Mouse (Mus musculus): Measurements from ENCODE around the gene Cfdp1. TPM values are rescaled to one million over a fixed set of nuclear protein-coding genes. Genes with fewer than 3 reads are reported as not detected.

Gene Cfdp1
- polyA plus RNA-seq, 1 experiment from 2014 or later: 217 TPM

DNA sequence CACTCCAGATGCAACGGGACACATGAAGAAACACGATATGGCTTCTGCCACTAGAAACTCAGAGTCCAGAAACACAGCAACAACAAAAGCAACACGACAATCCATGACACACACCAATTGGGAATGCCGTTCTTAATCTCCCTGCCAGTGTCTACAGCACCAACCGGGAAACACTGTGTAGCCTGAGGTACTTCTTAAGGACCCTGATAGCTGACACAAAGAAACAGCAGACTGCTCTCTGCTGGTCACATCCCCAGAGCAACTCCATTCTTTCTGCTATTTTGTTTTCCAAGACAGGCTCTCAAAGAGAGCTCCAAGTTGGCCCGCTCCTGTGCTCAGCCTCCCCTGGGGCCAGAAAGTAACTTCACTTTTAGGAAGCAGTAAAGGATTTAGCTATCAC lies 20.1 kb downstream of the Cfdp1 start:
- Histone ChIP-seq H3K9me3 (no peaks in the 10 kb centered on the region), H3K27me3 (ENCODE audit: insufficient read depth, poor library complexity, severe bottlenecking) (no peaks in the 10 kb centered on the region), H3K4me3 (no peak overlapping the region), H3K36me3 (peaks cover 59% of the 10 kb centered on the region), H3K27ac (no peak overlapping the region), H3K4me1 (0 out of 2 replicates have a peak, but pooled peaks cover 6% of the 10 kb centered on the region)
- 52% methylated on average over 6 of the region's 6 CpGs for WGBS
- no peak for DNase-seq (ENCODE audit: low spot score)

DNA sequence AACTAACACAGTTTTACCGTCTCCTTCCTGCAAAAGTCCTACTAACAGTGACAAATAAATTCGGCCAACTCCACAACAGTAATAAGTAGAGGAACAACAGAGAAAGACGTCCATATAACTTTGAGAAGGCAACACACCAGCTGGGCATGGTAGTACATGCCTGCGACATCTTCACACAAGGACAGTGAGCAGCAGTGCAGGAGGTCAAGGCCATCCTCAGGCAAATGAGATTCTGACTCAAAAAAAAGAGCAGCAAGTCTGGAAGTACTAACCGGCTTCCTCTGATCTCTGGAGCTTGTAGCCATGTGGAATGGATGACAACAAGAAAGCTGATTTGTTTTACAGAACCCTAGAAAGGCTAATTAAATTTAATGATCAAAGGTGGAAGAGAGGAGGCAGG lies 21.1 kb downstream of the Cfdp1 start:
- no peak for DNase-seq (ENCODE audit: low spot score)
- H3K9me3 ChIP-seq: no peaks in the 10 kb centered on the region
- H3K4me1 ChIP-seq: 0 out of 2 replicates have a peak, but pooled peaks cover 6% of the 10 kb centered on the region
- H3K4me3 ChIP-seq: no peak overlapping the region
- H3K36me3 ChIP-seq: peaks cover 62% of the 10 kb centered on the region
- no peaks in the 10 kb centered on the region for H3K27me3 ChIP-seq (ENCODE audit: insufficient read depth, poor library complexity, severe bottlenecking)
- WGBS: 85% methylated on average over 5 of the region's 5 CpGs
- no peak overlapping the region for H3K27ac ChIP-seq

DNA sequence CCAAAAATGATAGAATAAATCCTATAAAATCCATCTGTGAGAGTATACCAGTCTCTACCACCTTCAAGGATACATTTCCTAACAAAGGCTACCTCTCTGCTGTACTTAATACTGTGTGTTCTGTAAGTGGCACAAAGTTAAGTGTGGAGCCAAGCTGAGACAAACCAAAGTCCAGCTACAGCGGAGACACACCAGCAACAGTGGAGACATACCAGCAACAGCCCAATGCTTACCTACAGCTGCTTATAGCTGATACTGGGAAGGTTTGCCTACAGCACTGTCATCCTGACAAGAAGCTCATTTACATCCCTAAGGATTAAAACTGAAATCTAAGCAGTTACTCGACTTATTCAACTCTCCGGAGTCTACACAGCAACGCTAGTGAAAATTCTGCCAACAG lies 22.1 kb downstream of the Cfdp1 start:
- Histone ChIP-seq H3K9me3 (no peaks in the 10 kb centered on the region), H3K27me3 (ENCODE audit: insufficient read depth, poor library complexity, severe bottlenecking) (no peaks in the 10 kb centered on the region), H3K36me3 (peaks cover 55% of the 10 kb centered on the region), H3K4me1 (0 out of 2 replicates have a peak, but pooled peaks cover 6% of the 10 kb centered on the region), H3K4me3 (no peak overlapping the region), H3K27ac (no peak overlapping the region)
- 74% methylated on average over 4 of the region's 4 CpGs for WGBS
- no peak for DNase-seq (ENCODE audit: low spot score)

DNA sequence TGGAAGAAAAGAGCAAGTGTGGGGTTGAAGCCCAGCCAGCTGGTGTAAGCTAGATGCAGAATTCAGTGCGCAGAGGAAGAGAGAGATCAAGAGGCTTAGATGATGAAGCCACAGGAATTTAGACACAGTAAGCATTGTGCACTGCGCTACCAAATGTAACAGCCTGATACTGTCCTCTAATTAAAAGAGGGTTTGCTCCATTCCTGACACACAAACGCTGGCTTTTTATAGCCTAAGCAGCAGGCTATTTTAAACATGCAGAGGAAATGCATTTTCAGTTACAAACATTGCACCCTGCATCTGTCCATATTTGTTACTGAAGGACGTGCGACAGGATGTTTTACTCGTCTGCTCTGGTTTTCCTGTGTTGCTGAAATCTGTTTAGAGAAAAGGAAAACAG lies 25.5 kb downstream of the Cfdp1 start:
- no peak for DNase-seq (ENCODE audit: low spot score)
- WGBS: 80% methylated on average over 6 of the region's 6 CpGs
- H3K36me3 ChIP-seq: peaks cover 63% of the 10 kb centered on the region
- no peaks in the 10 kb centered on the region for H3K4me1 ChIP-seq
- no peaks in the 10 kb centered on the region for H3K9me3 ChIP-seq
- H3K27me3 ChIP-seq (ENCODE audit: insufficient read depth, poor library complexity, severe bottlenecking): no peaks in the 10 kb centered on the region
- H3K27ac ChIP-seq: no peak overlapping the region
- no peak overlapping the region for H3K4me3 ChIP-seq

DNA sequence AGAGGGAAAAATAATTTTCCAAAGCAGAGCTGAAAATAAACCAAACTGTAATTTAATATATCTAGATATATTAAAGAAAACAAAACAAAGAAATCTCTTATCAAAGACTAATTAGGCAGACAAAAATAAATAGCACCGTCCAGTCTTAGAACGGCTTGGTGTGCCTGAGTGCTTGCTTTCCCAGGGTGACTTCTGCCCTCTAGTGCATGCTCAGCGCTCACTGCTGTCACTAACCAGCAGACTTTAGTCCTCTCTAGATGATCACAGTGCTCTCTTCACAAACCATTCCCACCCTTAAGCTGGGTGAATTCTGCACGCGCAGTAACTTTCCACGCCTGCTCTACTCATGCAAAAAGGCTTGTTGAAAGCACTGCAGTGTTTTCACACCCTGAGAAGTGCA lies 28.9 kb downstream of the Cfdp1 start:
- no peak overlapping the region for H3K4me3 ChIP-seq
- H3K36me3 ChIP-seq: peaks cover 73% of the 10 kb centered on the region
- no peaks in the 10 kb centered on the region for H3K9me3 ChIP-seq
- WGBS: 66% methylated on average over 6 of the region's 6 CpGs
- H3K27me3 ChIP-seq (ENCODE audit: insufficient read depth, poor library complexity, severe bottlenecking): no peaks in the 10 kb centered on the region
- no peak for DNase-seq (ENCODE audit: low spot score)
- no peak overlapping the region for H3K27ac ChIP-seq
- H3K4me1 ChIP-seq: no peaks in the 10 kb centered on the region

DNA sequence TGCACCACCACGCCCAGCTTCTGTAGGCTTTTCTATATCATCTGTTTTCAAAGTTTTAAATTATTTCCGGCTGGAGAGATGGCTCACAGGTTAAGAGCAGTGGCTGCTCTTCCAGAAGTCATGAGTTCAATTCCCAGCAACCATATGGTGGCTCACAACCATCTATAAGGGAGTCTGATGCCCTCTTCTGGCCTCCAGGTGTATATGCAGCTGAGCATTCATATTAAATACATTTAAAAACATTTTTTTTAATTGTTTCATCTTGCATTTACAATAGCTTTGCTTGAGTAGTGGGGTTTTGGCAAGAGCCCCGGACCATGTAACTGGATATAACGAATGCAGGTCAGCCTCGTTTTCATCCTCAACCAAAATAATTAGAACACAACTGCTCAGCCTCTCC lies 29.8 kb downstream of the Cfdp1 start:
- Histone ChIP-seq H3K4me3 (no peak overlapping the region), H3K27me3 (ENCODE audit: insufficient read depth, poor library complexity, severe bottlenecking) (no peaks in the 10 kb centered on the region), H3K36me3 (peaks cover 73% of the 10 kb centered on the region), H3K4me1 (0 out of 2 replicates have a peak, but pooled peaks cover 3% of the 10 kb centered on the region), H3K9me3 (no peaks in the 10 kb centered on the region), H3K27ac (no peak overlapping the region)
- 92% methylated on average over 5 of the region's 5 CpGs for WGBS
- no peak for DNase-seq (ENCODE audit: low spot score)

DNA sequence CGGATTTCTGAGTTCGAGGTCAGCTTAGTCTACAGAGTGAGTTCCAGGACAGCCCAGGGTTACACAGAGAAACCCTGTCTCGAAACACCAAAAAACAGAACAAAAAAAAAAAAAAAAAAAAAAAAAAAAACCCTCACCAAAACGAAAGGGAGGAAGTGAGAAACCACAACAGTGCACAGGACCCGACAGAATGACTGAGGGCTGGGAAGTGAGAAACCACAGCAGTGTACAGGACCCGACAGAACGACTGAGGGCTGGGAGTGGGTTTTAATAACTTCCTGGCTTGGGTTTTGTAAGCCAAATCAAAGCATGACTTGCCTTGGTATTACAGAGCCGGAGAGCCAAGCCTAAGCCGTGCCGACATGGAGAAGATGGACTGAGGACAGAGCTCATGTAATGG lies 32.9 kb downstream of the Cfdp1 start:
- WGBS: 76% methylated on average over 10 of the region's 10 CpGs
- DNase-seq (ENCODE audit: low spot score): no peak
- no peak overlapping the region for H3K27ac ChIP-seq
- H3K9me3 ChIP-seq: no peaks in the 10 kb centered on the region
- no peak overlapping the region for H3K4me3 ChIP-seq
- peaks cover 11% of the 10 kb centered on the region; the same call in 1 of the 2 replicates for H3K4me1 ChIP-seq
- H3K36me3 ChIP-seq: peaks cover 55% of the 10 kb centered on the region
- no peaks in the 10 kb centered on the region for H3K27me3 ChIP-seq (ENCODE audit: insufficient read depth, poor library complexity, severe bottlenecking)

DNA sequence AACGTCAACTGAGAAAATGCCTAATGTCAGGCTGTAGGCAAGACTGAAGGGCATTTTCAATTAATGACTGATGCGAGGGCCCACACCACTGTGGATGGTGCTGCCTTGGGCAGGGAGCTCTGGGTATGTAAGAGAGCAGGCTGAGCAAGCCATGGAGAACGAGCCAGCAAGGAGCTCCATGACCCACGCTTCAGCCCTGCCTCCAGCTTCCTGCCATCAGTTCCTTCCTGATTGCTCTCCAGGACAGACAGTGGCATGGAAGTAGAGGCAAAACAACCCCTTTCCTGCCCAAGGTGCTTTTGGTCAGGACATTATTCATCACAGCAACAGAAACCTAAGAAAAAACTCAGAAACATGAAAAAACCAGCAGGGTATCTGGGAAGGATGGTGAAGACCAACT lies 33.4 kb downstream of the Cfdp1 start:
- Histone ChIP-seq H3K36me3 (peaks cover 55% of the 10 kb centered on the region), H3K9me3 (no peaks in the 10 kb centered on the region), H3K27ac (no peak overlapping the region), H3K4me3 (no peak overlapping the region), H3K27me3 (ENCODE audit: insufficient read depth, poor library complexity, severe bottlenecking) (no peaks in the 10 kb centered on the region), H3K4me1 (peaks cover 11% of the 10 kb centered on the region; the same call in 1 of the 2 replicates)
- no peak for DNase-seq (ENCODE audit: low spot score)
- WGBS: 73% methylated on average over 4 of the region's 4 CpGs

DNA sequence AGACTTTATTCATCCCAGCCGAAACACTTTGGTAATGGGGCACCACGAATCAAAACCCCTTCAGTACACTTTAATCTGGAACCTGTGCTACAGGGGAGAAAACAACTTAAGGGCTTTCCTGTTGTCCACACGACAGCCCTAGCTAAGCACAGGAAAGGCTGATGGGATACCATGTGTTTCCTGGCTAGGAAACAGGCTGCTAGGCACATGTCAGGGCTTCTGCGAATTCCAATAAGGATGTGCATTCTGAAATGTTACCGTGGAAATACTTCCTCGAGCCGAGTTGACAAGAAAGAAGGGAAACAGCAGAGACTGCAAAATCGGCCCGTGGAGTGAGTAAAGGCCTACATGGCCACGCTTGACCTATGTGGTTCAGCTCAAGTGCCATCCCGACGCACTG lies 34.1 kb downstream of the Cfdp1 start:
- Histone ChIP-seq H3K4me1 (peaks cover 11% of the 10 kb centered on the region; the same call in 1 of the 2 replicates), H3K4me3 (no peak overlapping the region), H3K36me3 (peaks cover 57% of the 10 kb centered on the region), H3K27me3 (ENCODE audit: insufficient read depth, poor library complexity, severe bottlenecking) (no peaks in the 10 kb centered on the region), H3K9me3 (no peaks in the 10 kb centered on the region), H3K27ac (no peak overlapping the region)
- WGBS: 86% methylated on average over 12 of the region's 12 CpGs
- no peak for DNase-seq (ENCODE audit: low spot score)

DNA sequence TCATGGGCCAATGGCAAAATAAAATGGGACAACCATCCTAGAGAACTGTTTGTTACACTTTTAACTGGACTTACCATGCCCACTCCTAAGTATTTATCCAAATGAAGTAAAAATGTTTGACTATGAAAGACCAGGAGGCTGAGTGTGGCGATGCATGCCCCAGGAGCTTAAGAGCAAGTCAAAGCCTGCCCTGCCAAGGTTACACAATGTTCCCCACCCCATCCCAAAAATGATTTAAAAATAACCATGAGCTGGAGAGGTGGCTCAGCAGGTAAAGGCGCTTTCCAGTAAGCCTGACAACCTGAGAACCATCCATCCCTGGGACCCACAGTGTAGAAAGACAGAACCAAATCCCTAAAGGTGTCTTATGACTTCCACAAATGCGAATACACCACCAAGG lies 35.5 kb downstream of the Cfdp1 start:
- H3K4me1 ChIP-seq: peaks cover 11% of the 10 kb centered on the region; the same call in 1 of the 2 replicates
- peaks cover 53% of the 10 kb centered on the region for H3K36me3 ChIP-seq
- 95% methylated on average over 3 of the region's 3 CpGs for WGBS
- DNase-seq (ENCODE audit: low spot score): no peak
- H3K4me3 ChIP-seq: no peak overlapping the region
- no peaks in the 10 kb centered on the region for H3K9me3 ChIP-seq
- no peaks in the 10 kb centered on the region for H3K27me3 ChIP-seq (ENCODE audit: insufficient read depth, poor library complexity, severe bottlenecking)
- 0 out of 2 replicates have a peak overlapping the region, but pooled peaks have one; percentile 47 for H3K27ac ChIP-seq

DNA sequence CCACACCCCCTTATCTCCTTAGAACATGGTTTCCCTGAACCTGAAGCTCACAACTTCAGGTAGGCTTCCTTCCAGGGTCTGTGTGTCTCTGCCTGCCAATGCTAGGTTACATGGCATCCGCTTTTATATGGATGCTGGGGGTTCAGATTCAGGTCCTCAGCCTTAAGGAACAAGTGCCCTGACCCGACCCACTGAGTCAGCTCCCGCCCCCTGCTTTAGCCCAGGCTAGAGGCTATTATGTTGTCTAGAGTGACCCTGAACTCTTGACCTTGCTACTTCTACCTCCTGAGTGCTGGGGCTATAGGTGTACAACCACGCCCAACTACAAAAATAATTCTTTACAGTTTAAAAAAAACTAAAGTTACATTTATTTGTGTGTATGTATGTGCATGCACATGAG lies 39.0 kb downstream of the Cfdp1 start:
- Histone ChIP-seq H3K36me3 (peaks cover 33% of the 10 kb centered on the region), H3K4me1 (peaks cover 11% of the 10 kb centered on the region; the same call in 1 of the 2 replicates)
- 90% methylated on average over 4 of the region's 4 CpGs for WGBS

DNA sequence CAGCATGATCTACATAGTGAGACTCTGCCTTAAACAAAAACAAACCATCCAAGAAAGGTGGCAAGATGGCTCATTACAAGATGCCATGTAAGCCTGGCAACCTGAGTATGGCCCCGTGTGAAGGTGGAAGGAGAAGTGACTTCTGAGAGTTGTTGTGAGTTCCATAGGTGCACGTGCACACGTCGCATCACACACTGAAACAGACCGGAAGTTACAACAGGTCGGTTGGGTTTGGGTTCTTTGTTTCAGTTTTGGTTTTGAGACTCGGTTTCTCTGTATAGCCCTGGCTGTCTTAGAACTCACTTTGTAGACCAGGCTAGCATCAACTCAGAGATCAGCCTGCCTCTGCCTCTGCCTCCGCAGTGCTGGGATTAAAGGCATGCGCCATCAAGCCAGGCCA lies 40.3 kb downstream of the Cfdp1 start:
- H3K36me3 ChIP-seq: peaks cover 26% of the 10 kb centered on the region
- 95% methylated on average over 9 of the region's 9 CpGs for WGBS
- H3K27me3 ChIP-seq (ENCODE audit: insufficient read depth, poor library complexity, severe bottlenecking): no peaks in the 10 kb centered on the region
- H3K27ac ChIP-seq: no peak overlapping the region
- peaks cover 8% of the 10 kb centered on the region; the same call in 1 of the 2 replicates for H3K4me1 ChIP-seq
- H3K4me3 ChIP-seq: no peak overlapping the region
- no peaks in the 10 kb centered on the region for H3K9me3 ChIP-seq
- DNase-seq (ENCODE audit: low spot score): no peak

More for the DNA sequence above, 39.0 kb downstream of the Cfdp1 start:
- Histone ChIP-seq H3K27ac (no peak overlapping the region), H3K9me3 (no peaks in the 10 kb centered on the region), H3K4me3 (no peak overlapping the region), H3K27me3 (ENCODE audit: insufficient read depth, poor library complexity, severe bottlenecking) (no peaks in the 10 kb centered on the region)
- no peak for DNase-seq (ENCODE audit: low spot score)

DNA sequence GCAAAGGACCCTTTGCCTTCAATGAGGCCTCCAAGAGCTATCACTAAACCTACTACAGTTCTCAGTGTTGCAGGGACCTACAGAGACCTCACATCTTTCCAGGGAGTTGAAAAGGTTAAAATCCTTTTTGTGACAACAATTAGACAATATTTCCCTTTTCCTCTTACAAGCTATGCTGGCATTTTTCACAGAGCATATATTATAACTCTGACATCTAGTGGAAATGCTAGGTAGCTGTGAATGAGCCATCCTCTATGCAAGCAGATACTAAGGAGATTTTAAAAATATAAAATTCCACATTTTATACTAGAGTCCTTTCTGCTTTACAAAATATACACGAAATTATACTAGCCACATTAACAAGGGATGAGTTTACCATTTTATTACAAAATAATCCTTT lies 41.3 kb downstream of the Cfdp1 start:
- Histone ChIP-seq H3K9me3 (no peaks in the 10 kb centered on the region), H3K4me3 (no peak overlapping the region)

More for the DNA sequence above, 41.3 kb downstream of the Cfdp1 start:
- no peak for DNase-seq (ENCODE audit: low spot score)
- Histone ChIP-seq H3K4me1 (0 out of 2 replicates have a peak, but pooled peaks cover 4% of the 10 kb centered on the region), H3K27ac (no peak overlapping the region), H3K27me3 (ENCODE audit: insufficient read depth, poor library complexity, severe bottlenecking) (no peaks in the 10 kb centered on the region), H3K36me3 (peaks cover 23% of the 10 kb centered on the region)
- WGBS: 75% methylated on average over 1 of the region's 1 CpGs
